Mouse (Mus musculus): ENCODE measurements at regions not wholly inside any gene's neighbourhood (a gene's known extent, or its start where the extent isn't known, plus 50 kb on each side); places are given as distances from the start of the nearest gene placed in this dataset.

- TF ChIP-seq CTCF (IDR thresholded peaks at IDR 0.05; ENCODE audit: borderline replicate concordance, insufficient read depth, low read depth, low read length) (no peak), POLR2A (IDR thresholded peaks at IDR 0.05; ENCODE audit: borderline replicate concordance, insufficient read depth, low read length) (no peak)
These were observed 331.5 kb upstream of the Cwc22 start for GRCm38 (mm10) chr2:78277699-78278098.
